15 mouse cellular contexts compared by ENCODE assay signal in the genomic region with DNA sequence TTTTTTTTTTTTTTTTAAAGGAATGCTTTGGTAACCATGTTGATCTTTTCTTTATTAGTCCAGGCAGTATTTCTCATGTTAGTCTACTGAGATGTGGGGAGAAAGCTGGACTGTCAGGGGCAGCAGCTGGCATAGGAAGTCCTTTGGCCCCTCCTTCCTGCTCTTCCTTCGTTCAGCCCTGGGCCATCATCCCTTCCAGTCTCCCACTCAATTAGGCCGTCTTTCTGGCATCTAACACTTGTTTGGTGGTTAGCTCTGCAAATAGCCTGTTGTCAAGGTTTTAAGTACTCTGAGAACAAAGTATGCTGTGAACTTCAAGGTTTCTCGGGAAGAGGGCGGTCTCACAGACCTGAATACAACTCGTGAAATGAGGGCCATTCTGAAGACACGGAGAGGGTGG. TPM values are rescaled to one million over a fixed set of nuclear protein-coding genes. Genes with fewer than 3 reads are reported as not detected.
DNase-seq lines count a peak whose midpoint lies in the region; ATAC-seq and TF ChIP-seq lines count a peak whose summit lies in the region.
"Had no signal": no experiment of that assay in that cellular context is flagged by ENCODE, and none has a peak within 500 bp of the region (broad histone marks: within the 10 kb centered on the region; RNA-seq: fewer than 3 reads in every experiment).

No protein-coding gene starts in this region.

- WGBS in heart, adult 2 months: 54% methylated on average over 6 of the region's 6 CpGs
- WGBS in hindbrain, embryonic 13.5 days: 20% methylated on average over 6 of the region's 6 CpGs
- WGBS in hindbrain, embryonic 14.5 days: 20% methylated on average over 6 of the region's 6 CpGs
- WGBS in neural tube, embryonic 13.5 days: 9% methylated on average over 6 of the region's 6 CpGs
- 17% methylated on average over 6 of the region's 6 CpGs for WGBS in neural tube, embryonic 15.5 days

- H3K9ac ChIP-seq in heart, adult 2 months (ENCODE audit: low read depth, low read length): no peak overlapping the region
- no peak overlapping the region for H3K9ac ChIP-seq in hindbrain, embryonic 13.5 days
- H3K9ac ChIP-seq in hindbrain, embryonic 14.5 days: no peak overlapping the region
- H3K9ac ChIP-seq in neural tube, embryonic 13.5 days: no peak overlapping the region
- H3K9ac ChIP-seq in neural tube, embryonic 15.5 days (replicated peaks): no peak overlapping the region
- H3K9ac ChIP-seq: limb, embryonic 15.5 days had no signal

- intact Hi-C loops in heart, adult 2 months (cut with DNase I): no loop called here

- no peak overlapping the region for H3K4me3 ChIP-seq in heart, adult 2 months
- no peak overlapping the region for H3K4me3 ChIP-seq in hindbrain, embryonic 13.5 days
- no peak overlapping the region for H3K4me3 ChIP-seq in hindbrain, embryonic 14.5 days (replicated peaks; ENCODE audit: low read length)
- no peak overlapping the region for H3K4me3 ChIP-seq in neural tube, embryonic 13.5 days
- no peak overlapping the region for H3K4me3 ChIP-seq in neural tube, embryonic 15.5 days (replicated peaks)
- H3K4me3 ChIP-seq: limb, embryonic 15.5 days; myocyte had no signal

- ATAC-seq in hindbrain, embryonic 13.5 days (ENCODE audit: low FRiP score): 0 out of 2 replicates have a peak, but pooled peaks have one; percentile 49
- no peak for ATAC-seq in hindbrain, embryonic 14.5 days (ENCODE audit: low FRiP score)
- ATAC-seq in neural tube, embryonic 13.5 days (ENCODE audit: low read depth): 0 out of 2 replicates have a peak, but pooled peaks have one; percentile 21
- ATAC-seq in neural tube, embryonic 15.5 days (ENCODE audit: low FRiP score): no peak
- ATAC-seq: intestine, postnatal 0 days had no signal

- no peak for TF ChIP-seq POLR2A in heart, adult 2 months (IDR thresholded peaks at IDR 0.05; ENCODE audit: insufficient read depth, low read depth, low read length)

- TF ChIP-seq CTCF in heart, adult 2 months (IDR thresholded peaks at IDR 0.05): no peak

- H3K27me3 ChIP-seq in heart, adult 2 months (ENCODE audit: control insufficient read depth, insufficient read depth, low read length): no peaks in the 10 kb centered on the region
- no peaks in the 10 kb centered on the region for H3K27me3 ChIP-seq in hindbrain, embryonic 13.5 days
- H3K27me3 ChIP-seq in hindbrain, embryonic 14.5 days (ENCODE audit: control insufficient read depth, insufficient read depth, low read length): no peaks in the 10 kb centered on the region
- no peaks in the 10 kb centered on the region for H3K27me3 ChIP-seq in neural tube, embryonic 13.5 days
- H3K27me3 ChIP-seq in neural tube, embryonic 15.5 days (replicated peaks): no peaks in the 10 kb centered on the region
- H3K27me3 ChIP-seq: limb, embryonic 15.5 days had no signal

- H3K4me1 ChIP-seq in heart, adult 2 months (ENCODE audit: control insufficient read depth, insufficient read depth, low read length): no peaks in the 10 kb centered on the region
- peaks cover 30% of the 10 kb centered on the region for H3K4me1 ChIP-seq in hindbrain, embryonic 13.5 days (replicated peaks)
- peaks cover 9% of the 10 kb centered on the region for H3K4me1 ChIP-seq in hindbrain, embryonic 14.5 days (replicated peaks; ENCODE audit: control insufficient read depth, insufficient read depth, low read length)
- peaks cover 24% of the 10 kb centered on the region for H3K4me1 ChIP-seq in neural tube, embryonic 13.5 days (replicated peaks)
- peaks cover 14% of the 10 kb centered on the region for H3K4me1 ChIP-seq in neural tube, embryonic 15.5 days
- H3K4me1 ChIP-seq: limb, embryonic 15.5 days had no signal

- H3K9me3 ChIP-seq in hindbrain, embryonic 13.5 days: no peaks in the 10 kb centered on the region
- H3K9me3 ChIP-seq in hindbrain, embryonic 14.5 days (ENCODE audit: control insufficient read depth, low read length): no peaks in the 10 kb centered on the region
- H3K9me3 ChIP-seq in neural tube, embryonic 13.5 days: no peaks in the 10 kb centered on the region
- no peaks in the 10 kb centered on the region for H3K9me3 ChIP-seq in neural tube, embryonic 15.5 days (replicated peaks)
- H3K9me3 ChIP-seq: limb, embryonic 15.5 days had no signal

- DNase-seq in heart, adult 11 months: peak; percentile 84
- DNase-seq in heart, adult 2 months: no peak
- no peak for DNase-seq in hindbrain, embryonic 14.5 days (ENCODE audit: low spot score)
- DNase-seq in neural tube, embryonic 10.5 days (ENCODE audit: extremely low spot score, low spot score): no peak
- DNase-seq in yolk sac, embryonic 10.5 days (ENCODE audit: low spot score): no peak
- DNase-seq: B cell, adult 2 months; gastrocnemius, postnatal 10 days; kidney, postnatal 36 days; lung, adult 18-20 months had no signal

- no peak overlapping the region for H3K4me2 ChIP-seq in hindbrain, embryonic 13.5 days
- H3K4me2 ChIP-seq in hindbrain, embryonic 14.5 days (replicated peaks): no peak overlapping the region
- no peak overlapping the region for H3K4me2 ChIP-seq in neural tube, embryonic 13.5 days
- H3K4me2 ChIP-seq in neural tube, embryonic 15.5 days: no peak overlapping the region
- H3K4me2 ChIP-seq: limb, embryonic 15.5 days had no signal

- no peaks in the 10 kb centered on the region for H3K79me2 ChIP-seq in heart, adult 2 months (replicated peaks; ENCODE audit: control insufficient read depth, insufficient read depth, low read length)

- TF ChIP-seq EP300 in heart, adult 2 months (IDR thresholded peaks at IDR 0.05; ENCODE audit: insufficient read depth, low read depth, low read length): no peak

- no peak overlapping the region for H3K27ac ChIP-seq in heart, adult 2 months
- no peak overlapping the region for H3K27ac ChIP-seq in hindbrain, embryonic 13.5 days
- H3K27ac ChIP-seq in hindbrain, embryonic 14.5 days: no peak overlapping the region; the same call in 1 of the 2 replicates
- H3K27ac ChIP-seq in neural tube, embryonic 13.5 days (replicated peaks): peak overlapping the region; percentile 74; the same call in 1 of the 2 replicates
- 0 out of 2 replicates have a peak overlapping the region, but pooled peaks have one; percentile 5 for H3K27ac ChIP-seq in neural tube, embryonic 15.5 days (replicated peaks)
- H3K27ac ChIP-seq: limb, embryonic 15.5 days had no signal

- no peaks in the 10 kb centered on the region for H3K36me3 ChIP-seq in heart, adult 2 months (ENCODE audit: control insufficient read depth, insufficient read depth, low read length)
- H3K36me3 ChIP-seq in hindbrain, embryonic 13.5 days: no peaks in the 10 kb centered on the region
- H3K36me3 ChIP-seq in hindbrain, embryonic 14.5 days (replicated peaks; ENCODE audit: control insufficient read depth, insufficient read depth): no peaks in the 10 kb centered on the region
- H3K36me3 ChIP-seq in neural tube, embryonic 13.5 days: no peaks in the 10 kb centered on the region
- no peaks in the 10 kb centered on the region for H3K36me3 ChIP-seq in neural tube, embryonic 15.5 days
- H3K36me3 ChIP-seq: limb, embryonic 15.5 days had no signal

RNA-seq across cellular contexts. Expression of a gene that starts 12.5 kb away (rescaled TPM):
- 10 to 100 TPM; 56.2 to 61.9 TPM for total RNA-seq in heart, adult 2 months (2021)
- polyA plus RNA-seq in heart, adult 2 months (2012; rRNA removed): 14.9 and 36.5 TPM in 2 replicates
- polyA plus RNA-seq in hindbrain, embryonic 13.5 days (2015; fragmentation: Nextera tagmentation; extraction: Ambion mirVana): 11.9 and 12.6 TPM in 2 replicates
- 14.4 and 15.0 TPM in 2 replicates for polyA plus RNA-seq in hindbrain, embryonic 14.5 days (2014; fragmentation: Nextera tagmentation; extraction: Ambion mirVana)
- polyA plus RNA-seq in neural tube, embryonic 13.5 days (2015; fragmentation: Nextera tagmentation; extraction: Ambion mirVana): 13.3 and 13.7 TPM in 2 replicates
- 13.0 and 15.5 TPM in 2 replicates for polyA plus RNA-seq in neural tube, embryonic 15.5 days (2015; fragmentation: Nextera tagmentation; extraction: Ambion mirVana)

Comparison
In these comparisons a context has a peak if more than half of its experiments do, and no peak if none do; other contexts are left out.
1. ATAC-seq: peak in hindbrain, embryonic 13.5 days (single experiment) and neural tube, embryonic 13.5 days (single experiment); none in hindbrain, embryonic 14.5 days (single experiment) and neural tube, embryonic 15.5 days (single experiment).
2. H3K27ac ChIP-seq: peak in neural tube, embryonic 13.5 days (single experiment) and neural tube, embryonic 15.5 days (single experiment); none in heart, adult 2 months (single experiment), hindbrain, embryonic 13.5 days (single experiment) and hindbrain, embryonic 14.5 days (single experiment).